Mouse (Mus musculus) bone marrow, adult 2 months (tissue): ENCODE data around the gene Jak1.

Experiments used
- CTCF ChIP-seq: fragments of 200-500 bp; IDR thresholded peaks from 2 replicates; pipeline ENCODE4 v1.5.1; 2011; ENCODE audit warnings: low read length, control low read depth; ENCODE audit not compliant: control insufficient read depth, insufficient read depth
- POLR2A ChIP-seq: fragments of 200-500 bp; IDR thresholded peaks from 2 replicates; pipeline ENCODE4 v1.6.1; 2011; ENCODE audit warnings: low read depth, mild to moderate bottlenecking, control low read depth, low read length, borderline replicate concordance; ENCODE audit not compliant: control insufficient read depth

DNA sequence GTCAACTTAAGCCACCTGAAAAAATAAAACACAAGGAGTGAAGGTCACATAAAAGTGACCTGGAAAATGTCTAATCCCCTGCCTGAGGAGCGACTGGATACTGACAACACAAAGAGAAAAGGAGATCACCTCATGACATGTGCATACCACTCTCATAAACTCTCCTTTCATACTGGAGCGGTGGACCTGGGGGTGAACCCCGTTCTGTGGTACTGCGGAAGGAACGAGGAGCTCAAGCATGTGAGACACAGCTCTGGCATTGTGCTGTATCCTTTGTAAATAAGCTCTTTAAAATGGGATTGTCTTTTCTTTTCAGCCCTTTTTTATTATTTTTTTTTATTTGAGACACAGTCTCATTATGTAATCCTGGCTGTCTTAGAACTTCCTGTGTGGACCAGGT, 84.4 kb downstream of the Jak1 start:
- TF ChIP-seq POLR2A (no peak), CTCF (no peak)
